Mouse (Mus musculus) R1 (cell line): ENCODE results near the gene Pex11a.
A peak's percentile ranks its signal among the peaks of the same experiment; 100 is the strongest.

Source experiments
- DNase-seq: peaks from one replicate; pipeline ENCODE4 v3.0.0-alpha.2; 2018; ENCODE audit warnings: low read depth, low spot score

Gene Pex11a

DNA sequence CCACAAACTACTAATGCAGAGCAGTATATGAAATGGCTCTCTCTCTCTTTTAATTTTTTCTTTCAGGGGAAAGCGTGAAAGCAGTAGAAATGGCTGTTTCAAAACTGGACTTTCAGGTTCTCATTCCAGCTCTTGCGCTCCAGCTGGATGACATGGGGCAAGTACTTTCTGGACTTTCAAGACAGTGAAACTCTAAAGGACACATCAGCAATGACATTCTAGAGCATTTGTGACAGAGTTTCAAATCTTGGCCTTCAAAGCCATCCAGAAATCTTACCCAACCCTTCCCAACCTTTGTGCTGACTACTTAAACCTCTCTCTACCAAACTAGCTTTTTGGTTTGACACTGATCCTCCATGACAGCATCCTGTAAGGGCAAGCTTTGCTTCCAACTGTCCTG is 4.0 kb downstream of the Pex11a start:
- no peak for DNase-seq

DNA sequence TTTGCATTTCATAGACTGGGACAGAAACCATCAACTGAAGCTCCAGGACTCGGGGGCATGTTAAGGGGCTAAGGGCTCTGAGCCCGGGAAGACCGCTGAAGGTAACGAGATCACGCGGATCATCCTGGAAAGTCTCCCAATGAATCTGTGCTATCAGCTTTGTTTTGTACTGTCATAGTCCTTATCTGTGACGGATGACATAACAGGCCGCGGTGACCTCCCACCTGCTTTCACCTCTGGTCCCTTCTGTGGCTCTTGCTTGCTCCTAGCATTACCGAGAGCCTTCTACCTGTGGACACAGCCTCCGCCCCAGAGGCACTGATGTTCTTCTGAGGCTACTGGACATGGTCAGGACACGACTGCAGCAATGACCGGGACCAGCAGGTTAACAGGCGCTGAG is 6.4 kb downstream of the Pex11a start:
- no peak for DNase-seq

DNA sequence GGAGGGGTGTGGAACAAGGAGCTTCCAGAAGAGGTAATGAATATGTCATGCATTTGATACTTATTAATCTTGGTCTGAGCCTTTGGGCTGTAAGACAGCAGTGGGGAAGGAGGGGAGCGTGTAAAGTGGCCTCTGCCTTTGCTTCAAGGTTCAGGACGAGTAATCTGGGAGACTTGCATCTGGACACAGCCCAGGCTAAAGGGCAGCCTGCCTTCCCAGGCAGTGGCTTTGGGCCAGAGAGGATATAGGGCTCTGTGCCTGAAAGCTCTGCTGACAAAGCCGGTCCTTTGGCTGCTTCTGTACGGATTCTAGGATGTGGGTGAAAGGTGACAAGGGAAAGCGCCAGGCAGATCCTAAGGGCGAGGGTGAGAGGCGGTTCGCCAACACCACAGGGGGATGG is 8.4 kb downstream of the Pex11a start:
- no peak for DNase-seq

DNA sequence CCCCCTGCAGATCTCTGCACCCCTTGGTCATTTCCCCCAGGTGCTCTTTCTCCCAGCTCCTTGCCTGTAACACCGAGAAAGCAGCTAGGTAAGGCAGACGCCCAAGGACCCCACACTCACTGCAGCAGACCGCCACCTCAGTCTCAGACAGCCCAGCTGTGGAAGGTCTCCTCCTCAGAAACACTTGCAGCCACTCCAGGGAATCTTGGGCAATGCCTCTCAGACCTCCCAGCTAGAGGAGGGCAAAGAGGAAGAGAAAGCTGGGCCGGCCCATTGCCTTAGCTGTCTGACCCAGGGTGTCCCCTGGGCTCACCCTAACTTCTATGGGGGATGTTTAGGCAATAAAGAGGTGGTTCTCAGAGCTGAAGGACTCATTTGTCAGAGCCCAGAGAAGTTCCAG is 10.3 kb downstream of the Pex11a start, which contains the start of gene Plin1:
TSS of gene Plin1 (minus strand) at position 282 of the 400 bp plus-strand sequence.
- no peak for DNase-seq

DNA sequence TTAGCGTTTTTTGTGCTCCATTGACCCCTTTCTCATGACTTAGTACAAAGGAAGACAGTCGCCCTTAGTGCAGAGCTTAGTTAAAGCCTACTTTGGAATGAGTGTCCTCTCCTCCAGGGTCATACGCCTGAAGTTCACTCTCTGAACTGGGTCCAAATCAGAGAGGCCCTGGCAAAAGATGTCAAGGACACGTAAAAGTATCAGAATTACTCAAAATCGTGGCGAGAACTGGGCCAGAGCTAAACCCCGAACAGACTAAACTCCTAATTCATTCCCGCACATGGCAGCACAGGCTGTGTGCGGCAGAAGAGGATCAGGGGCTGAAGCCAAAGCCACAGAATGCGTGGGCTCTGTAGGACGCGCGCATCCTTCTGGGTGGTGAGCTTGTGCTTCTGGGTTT is 11.5 kb downstream of the Pex11a start:
- no peak for DNase-seq

DNA sequence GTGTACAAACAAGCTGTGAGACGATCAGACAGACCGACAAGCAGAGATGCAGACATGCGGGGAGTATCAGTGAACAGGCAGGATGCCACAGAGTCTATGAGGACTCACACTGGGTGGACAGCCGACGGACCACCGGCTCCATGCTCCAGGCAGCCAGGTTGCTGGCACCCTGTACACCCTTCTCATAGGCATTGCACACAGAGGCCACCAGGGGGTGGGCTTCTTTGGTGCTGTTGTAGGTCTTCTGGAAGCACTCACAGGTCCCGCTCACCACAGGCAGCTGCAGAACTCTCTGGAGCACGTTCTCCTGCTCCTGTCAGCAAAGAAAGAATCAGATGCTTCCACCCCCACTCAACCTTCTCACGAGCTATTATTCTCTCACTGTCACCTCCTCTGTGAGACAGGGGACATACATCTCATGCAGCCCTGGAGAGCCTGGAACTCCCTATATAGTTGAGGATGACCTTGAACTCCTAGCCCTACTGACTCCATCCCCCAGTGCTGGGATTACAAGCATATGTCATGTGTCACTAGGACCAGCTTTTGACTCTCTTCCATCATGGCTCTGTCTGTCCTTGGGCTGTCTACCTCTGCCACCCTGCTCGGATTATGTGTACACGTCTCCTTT is 13.1 kb downstream of the Pex11a start:
- DNase-seq = peak; percentile 65

DNA sequence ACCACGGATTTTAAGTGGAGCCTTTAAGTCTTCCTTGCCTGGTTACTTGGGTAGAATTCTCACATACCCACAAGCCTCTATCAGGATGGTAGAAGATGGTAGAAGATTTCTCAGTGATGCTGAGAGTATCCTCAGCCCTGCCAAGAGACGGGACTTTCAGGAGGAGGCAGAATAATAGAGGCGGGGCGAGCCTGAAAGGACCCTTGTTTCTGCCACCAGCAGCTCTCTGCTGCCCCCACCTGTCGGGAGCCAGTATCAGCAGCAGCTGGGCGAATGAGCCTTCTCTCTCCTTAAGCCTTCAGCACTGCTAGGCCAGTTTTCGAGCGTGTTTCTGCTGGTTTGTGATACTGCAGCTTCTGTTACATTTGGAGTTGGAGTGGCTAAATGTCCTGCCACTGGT is 13.8 kb downstream of the Pex11a start:
- DNase-seq = peak; percentile 80

DNA sequence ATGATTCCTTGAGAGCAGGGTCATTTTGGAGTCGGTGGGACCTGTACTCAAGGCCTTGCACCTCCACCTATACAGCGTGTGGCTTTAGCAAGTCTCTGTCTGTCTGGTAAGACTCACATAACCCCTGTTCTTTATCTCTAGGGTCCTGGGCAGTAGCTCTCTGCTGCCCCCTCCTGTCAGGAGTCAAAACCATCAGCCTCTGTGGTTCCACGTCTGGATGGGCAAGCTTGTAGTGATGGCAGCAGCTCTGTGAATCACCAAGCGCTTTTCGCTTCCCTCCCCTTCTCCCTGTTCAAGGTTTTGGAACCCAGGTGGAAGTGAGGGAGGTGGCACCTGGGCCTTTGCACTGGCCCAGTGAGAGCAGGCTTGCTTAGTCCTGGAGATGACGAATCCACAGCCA is 14.7 kb downstream of the Pex11a start:
- DNase-seq = peak; percentile 87

DNA sequence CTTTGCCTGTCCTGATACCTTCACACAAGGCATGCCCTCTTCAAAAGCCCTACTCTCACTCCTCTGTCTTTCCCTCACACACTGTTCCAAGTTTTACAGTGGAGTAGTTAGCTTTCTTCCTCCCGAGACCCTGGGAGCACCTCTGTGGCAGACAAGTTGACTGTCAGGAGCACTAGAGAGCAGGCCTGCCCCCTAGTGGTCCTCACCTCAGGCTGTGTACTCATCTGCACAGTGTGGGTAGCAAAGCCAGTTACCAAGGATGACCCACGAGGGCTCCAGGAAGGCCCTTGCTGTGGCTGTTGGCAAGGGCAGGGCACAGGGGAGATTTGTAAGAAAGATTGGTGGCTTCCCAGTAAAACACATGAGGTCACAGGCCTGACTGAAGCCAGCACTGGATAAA is 15.8 kb downstream of the Pex11a start:
- peak; percentile 79 for DNase-seq

DNA sequence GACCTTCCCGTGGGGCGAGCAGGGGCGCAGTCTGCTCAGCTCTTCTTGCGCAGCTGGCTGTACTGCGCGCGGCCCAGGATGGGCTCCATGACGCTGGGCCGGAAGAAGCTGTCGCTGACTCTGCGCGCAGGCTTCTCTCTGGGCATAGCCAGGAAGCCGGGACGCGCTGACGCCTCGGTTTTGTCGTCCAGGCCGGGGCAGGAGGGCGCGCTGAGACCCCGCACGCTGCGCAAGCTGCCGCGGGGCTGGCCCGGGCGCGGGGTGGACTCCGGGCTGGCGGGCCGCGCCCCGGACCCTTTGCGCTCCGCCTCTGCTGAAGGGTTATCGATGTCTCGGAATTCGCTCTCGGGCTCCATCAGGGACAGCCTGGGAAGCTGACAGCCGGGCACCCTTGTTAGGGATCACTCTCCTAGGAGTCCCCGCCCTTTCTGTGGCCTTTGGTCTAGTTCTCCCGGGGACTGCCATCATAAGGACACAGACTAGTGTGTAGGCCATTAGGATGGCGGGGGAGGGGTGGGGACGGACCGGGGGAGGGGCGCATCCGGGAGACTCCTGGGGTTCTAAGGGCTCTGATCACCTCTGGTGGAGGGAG is 21.4 kb downstream of the Pex11a start:
- DNase-seq = peak; percentile 67

DNA sequence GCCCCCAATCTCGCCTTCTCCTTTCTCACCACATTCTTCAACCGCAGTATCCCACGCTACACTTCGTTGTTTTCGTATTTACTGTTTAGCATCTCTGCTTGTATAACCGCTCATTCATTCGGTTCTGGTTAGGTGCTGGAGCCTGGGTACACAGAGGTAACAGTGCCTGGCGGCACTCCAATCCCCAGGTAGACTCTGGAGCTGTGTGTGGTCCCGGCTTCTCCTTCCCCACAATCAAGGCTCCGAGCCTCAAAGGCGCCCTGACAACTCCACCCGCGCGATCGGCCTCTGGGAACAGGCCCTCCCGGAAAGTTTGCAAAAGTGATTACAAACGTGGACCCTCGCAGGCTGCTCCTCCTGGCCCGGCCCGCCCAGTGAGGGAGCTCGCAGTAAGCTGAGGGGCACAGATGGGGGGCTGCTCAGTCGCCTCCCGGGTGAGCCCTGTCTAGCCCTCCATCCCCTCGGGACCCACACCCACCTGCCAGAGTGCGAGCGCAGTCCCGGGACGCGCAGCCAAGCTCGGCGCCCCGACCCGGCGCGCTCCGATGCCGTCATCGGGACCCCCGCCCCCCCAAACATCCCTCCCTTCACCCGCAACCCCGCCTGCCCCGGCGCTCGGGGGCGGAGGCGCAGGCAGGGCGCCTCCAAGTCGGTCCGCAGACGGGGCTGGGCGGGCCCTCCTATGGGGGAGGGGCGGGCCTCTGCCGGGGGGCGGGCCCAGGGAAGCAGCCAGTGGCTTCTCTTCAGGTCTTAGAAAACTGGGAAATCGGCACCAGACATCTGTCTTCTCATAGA is 27.5 kb downstream of the Pex11a start, which contains the start of gene Kif7:
TSS of gene Kif7 (minus strand) at position 534 of the 795 bp plus-strand sequence.
- DNase-seq = peak; percentile 93

DNA sequence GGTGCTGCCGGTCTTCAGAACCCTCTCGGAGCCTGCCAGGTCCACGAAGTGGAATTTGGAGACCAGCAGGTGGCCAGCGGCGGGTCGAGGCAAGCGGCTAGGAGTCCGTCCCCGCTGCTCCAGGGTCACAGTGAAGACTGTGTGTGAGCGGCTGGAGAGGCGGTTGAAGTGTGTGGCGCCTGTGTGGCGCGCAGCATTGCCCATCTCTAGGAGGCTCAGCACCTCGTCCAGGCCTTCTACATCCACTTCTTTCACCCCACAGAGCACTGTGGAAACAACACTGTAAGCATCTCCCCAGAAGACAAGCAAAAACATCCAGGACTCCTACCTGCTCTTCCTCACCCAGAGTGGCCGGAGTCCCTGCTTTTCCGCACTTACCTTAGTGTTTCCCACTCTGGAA is 32.1 kb downstream of the Pex11a start:
- no peak for DNase-seq

DNA sequence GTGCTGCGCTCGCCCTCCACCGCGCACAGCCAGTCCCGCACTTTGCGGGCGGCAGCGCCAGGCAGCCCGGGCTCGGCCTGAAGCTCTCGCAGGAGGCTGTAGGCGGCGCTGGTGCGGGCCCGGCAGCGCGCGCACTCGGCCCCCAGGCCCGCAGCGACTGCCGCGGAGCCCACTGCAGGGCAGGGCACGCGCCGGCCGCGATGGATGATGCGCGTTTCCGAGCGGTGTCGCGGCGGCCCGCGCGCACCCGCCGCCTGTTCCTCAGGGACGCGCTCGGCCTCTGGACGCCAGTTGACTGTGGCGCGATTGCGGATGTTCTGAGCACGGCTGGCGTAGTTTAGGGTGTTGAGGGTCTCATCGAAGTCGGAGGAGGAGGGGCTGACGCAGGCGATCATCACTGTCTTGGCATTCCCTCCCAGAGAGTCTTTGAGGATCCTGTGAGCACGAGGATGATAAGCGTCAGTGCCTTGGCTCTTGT is 32.8 kb downstream of the Pex11a start:
- DNase-seq = peak; percentile 82

DNA sequence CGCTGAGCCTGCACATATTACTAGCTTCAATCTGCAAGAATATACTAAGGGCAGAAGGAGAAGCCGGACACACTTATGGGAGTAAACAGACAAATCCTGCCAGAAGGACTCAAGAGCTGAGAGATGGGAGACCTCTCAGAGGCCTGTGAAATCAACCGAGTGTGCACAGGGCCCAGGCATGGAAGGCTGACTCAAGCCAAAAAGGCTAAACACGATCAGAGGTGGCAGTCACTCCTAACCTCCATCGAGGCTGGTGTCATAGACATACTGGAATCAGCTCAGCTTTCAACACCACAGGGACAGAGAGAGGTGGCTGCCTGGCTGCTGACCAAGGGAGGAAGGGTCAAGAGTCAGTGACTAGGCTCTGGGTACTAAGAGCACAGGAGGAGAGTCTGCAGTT is 37.7 kb downstream of the Pex11a start:
- DNase-seq = no peak

DNA sequence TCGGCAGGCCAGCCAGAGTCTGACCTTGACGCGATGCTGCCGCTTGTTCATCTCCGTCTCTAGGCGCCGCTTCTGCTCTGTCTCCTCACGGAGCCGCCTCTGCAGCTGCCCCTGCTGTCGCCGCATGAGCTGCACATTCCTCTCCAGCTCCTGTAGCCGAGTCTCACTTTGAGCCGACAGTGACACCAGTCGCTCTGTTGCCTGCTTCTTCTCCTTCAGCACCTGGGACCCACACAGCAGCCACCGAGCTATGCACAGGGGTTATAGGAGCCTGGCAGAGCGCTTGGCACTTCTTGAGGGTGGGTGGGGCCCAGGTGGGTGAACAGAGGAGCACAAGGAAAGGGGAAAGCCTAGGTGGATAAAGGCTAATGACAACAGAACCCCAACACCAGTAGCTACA is 40.2 kb downstream of the Pex11a start:
- DNase-seq = no peak

DNA sequence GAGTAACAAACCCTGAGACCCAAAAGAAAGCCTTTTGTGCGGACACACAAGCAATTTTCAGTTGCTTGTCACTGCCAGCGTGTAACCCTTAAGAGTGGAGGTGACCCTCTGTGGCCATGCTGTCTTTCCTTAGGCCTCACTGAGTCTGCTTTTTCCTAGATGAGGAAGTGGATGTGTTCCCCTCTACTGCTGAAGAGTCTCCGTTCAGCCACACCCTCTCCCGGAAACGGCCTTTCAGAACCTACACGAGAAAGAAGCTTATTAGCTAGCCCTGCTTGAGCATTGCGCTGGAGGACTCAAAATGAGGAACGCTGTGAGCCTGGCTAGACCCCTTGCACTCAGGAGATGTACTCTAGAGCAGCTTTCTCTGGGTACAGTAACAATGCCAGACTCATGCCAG is 46.4 kb downstream of the Pex11a start:
- DNase-seq = no peak
